Mouse (Mus musculus) erythroblast, embryonic 14.5 days (primary cell): ENCODE results near the gene Nckap5.
"Not testable (repeated sequence)": the region's sequence is repeated elsewhere in the genome, so short reads cannot be mapped to it uniquely, and the experiment has no call there.

ENCODE experiments used
- GATA1 ChIP-seq: IDR thresholded peaks from 2 replicates; pipeline ENCODE4 v1.6.1; 2012; ENCODE audit warnings: low read length, inconsistent platforms, mixed read lengths
- TAL1 ChIP-seq: IDR thresholded peaks from 3 replicates; pipeline ENCODE4 v1.6.1; 2012; ENCODE audit warnings: low read length, inconsistent platforms, mixed read lengths

GRCm38 (mm10) chr1:126780354-126780941 lies 50.2 kb downstream of the Nckap5 start:
- not testable (repeated sequence) for TF ChIP-seq GATA1, TAL1
